Mouse (Mus musculus): ENCODE measurements around the gene Qrich2. TPM values are rescaled to one million over a fixed set of nuclear protein-coding genes. Genes with fewer than 3 reads are reported as not detected.

Gene Qrich2
- polyA plus RNA-seq, 1 experiment from 2014 or later = not detected

DNA sequence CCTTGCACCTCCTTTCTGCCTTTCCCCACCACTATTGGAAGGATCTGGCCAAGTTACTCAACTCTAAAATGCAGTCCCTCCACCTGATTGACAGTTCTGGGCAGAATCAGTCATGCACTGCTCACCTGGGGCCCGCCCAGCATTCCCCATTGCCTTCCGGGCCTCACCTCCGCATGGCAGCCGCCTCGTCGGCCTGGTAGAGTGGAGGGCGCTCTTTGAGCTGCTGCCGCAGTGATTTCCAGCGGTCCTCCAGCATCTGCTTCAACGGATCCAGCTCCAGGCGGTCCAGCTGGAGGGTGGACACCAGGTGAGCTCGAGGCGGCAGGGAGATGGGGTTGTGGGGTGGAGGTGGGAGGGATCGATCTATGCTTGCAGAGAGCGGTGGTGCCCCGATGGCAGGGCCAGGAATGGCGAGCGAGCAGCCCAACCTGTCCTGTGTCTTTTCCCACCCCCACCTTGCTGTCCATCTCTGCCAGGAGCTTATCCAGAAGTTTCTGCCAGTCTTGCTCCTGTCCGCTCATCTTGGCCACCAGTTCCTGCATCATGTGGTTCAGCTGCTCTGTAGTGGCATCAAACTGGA, 19.6 kb downstream of the Qrich2 start:
- Histone ChIP-seq H3K4me3 (ENCODE audit: low read depth, low read length) (no peak overlapping the region), H3K4me2 (replicated peaks; ENCODE audit: low read depth, low read length) (peak overlapping the region; percentile 22; the same call in 1 of the 2 replicates), H3K27me3 (ENCODE audit: control insufficient read depth, insufficient read depth, low read length) (no peaks in the 10 kb centered on the region), H3K9ac (replicated peaks; ENCODE audit: low read depth, low read length) (no peak overlapping the region), H3K4me1 (ENCODE audit: control insufficient read depth, insufficient read depth, low read length) (no peaks in the 10 kb centered on the region), H3K9me3 (ENCODE audit: control insufficient read depth, low read depth, low read length) (no peaks in the 10 kb centered on the region), H3K36me3 (ENCODE audit: control insufficient read depth, insufficient read depth, low read length) (no peaks in the 10 kb centered on the region), H3K27ac (ENCODE audit: low read length) (no peak overlapping the region)
- WGBS = 10% methylated on average over 19 of the region's 19 CpGs
- peak; percentile 7; the same call in 1 of the 2 replicates for ATAC-seq (ENCODE audit: insufficient number of reproducible peaks, insufficient read depth, low FRiP score, low read depth)

DNA sequence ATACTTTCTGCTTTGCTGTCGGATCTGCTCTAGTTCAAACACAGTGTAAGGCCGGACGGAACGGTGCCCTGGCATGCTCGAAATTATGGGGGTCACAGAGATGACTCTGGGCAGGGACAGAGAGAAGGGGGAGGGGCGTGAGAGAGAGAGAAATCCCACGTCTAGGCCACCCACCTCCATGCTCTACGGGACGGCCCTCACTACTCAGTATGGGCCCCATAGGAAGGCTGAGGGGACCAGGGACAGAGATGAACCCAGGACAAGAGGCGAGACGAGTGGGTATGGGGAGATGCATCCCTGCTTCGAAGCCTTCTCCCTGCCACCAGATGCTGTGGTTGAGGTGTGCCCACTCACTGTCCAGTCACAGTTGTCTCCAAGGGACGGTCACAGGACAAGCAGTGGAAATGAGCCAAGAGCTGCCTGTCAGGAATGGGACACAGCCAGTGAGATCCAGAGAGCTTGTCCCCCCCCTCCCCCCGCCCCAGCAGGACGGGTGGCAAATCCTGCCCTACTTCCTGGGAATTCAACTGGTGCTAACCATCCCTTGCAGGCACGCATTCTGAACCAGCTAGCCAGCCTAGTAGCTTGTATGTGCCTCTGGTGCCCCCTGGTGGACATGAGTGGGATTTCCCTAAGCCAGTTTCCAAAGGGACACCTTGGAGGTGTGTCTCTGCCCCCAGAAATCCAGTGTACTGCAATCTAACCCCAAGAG, 20.3 kb downstream of the Qrich2 start:
- Histone ChIP-seq H3K4me2 (replicated peaks; ENCODE audit: low read depth, low read length) (peak overlapping the region; percentile 22; the same call in 1 of the 2 replicates), H3K27me3 (ENCODE audit: control insufficient read depth, insufficient read depth, low read length) (no peaks in the 10 kb centered on the region), H3K4me3 (ENCODE audit: low read depth, low read length) (no peak overlapping the region), H3K9me3 (ENCODE audit: control insufficient read depth, low read depth, low read length) (no peaks in the 10 kb centered on the region), H3K27ac (ENCODE audit: low read length) (no peak overlapping the region), H3K36me3 (ENCODE audit: control insufficient read depth, insufficient read depth, low read length) (no peaks in the 10 kb centered on the region), H3K4me1 (ENCODE audit: control insufficient read depth, insufficient read depth, low read length) (no peaks in the 10 kb centered on the region), H3K9ac (replicated peaks; ENCODE audit: low read depth, low read length) (no peak overlapping the region)
- ATAC-seq (ENCODE audit: insufficient number of reproducible peaks, insufficient read depth, low FRiP score, low read depth) = peak; percentile 42; the same call in 1 of the 2 replicates
- WGBS = 20% methylated on average over 16 of the region's 16 CpGs

DNA sequence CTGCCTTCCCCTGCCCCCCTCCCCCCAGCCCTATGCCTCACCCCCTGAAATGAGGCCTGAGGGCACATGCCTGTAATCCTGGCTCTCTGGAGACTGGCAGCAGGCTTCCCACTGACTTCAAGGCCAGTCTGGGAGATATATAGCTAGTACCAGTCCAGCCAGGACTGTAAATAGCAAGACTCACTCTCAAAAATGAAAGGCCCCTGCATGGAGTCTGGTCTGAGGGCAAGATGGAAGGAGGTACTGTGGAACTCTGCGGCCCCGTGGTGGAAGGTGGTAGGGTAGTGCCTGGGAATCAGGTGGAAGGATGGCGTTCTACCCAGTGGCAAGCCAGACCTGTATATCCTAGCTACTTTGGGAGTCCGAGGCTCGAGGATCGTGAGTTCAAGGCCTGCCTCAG, 22.1 kb downstream of the Qrich2 start:
- no peak overlapping the region for H3K4me3 ChIP-seq (ENCODE audit: low read depth, low read length)
- H3K27ac ChIP-seq (ENCODE audit: low read length) = no peak overlapping the region
- no peaks in the 10 kb centered on the region for H3K9me3 ChIP-seq (ENCODE audit: control insufficient read depth, low read depth, low read length)
- H3K4me2 ChIP-seq (replicated peaks; ENCODE audit: low read depth, low read length) = no peak overlapping the region
- no peaks in the 10 kb centered on the region for H3K27me3 ChIP-seq (ENCODE audit: control insufficient read depth, insufficient read depth, low read length)
- ATAC-seq (ENCODE audit: insufficient number of reproducible peaks, insufficient read depth, low FRiP score, low read depth) = no peak
- no peaks in the 10 kb centered on the region for H3K4me1 ChIP-seq (ENCODE audit: control insufficient read depth, insufficient read depth, low read length)
- no peak overlapping the region for H3K9ac ChIP-seq (replicated peaks; ENCODE audit: low read depth, low read length)
- H3K36me3 ChIP-seq (ENCODE audit: control insufficient read depth, insufficient read depth, low read length) = peaks cover 7% of the 10 kb centered on the region
- 94% methylated on average over 6 of the region's 6 CpGs for WGBS

GRCm38 (mm10) chr11:116443311-116443710, 22.7 kb downstream of the Qrich2 start:
- 85% methylated on average over 6 of the region's 6 CpGs for WGBS
- Histone ChIP-seq H3K27me3 (ENCODE audit: control insufficient read depth, insufficient read depth, low read length) (no peaks in the 10 kb centered on the region), H3K4me2 (replicated peaks; ENCODE audit: low read depth, low read length) (no peak overlapping the region), H3K9me3 (ENCODE audit: control insufficient read depth, low read depth, low read length) (no peaks in the 10 kb centered on the region), H3K36me3 (ENCODE audit: control insufficient read depth, insufficient read depth, low read length) (peaks cover 8% of the 10 kb centered on the region), H3K4me3 (ENCODE audit: low read depth, low read length) (no peak overlapping the region), H3K9ac (replicated peaks; ENCODE audit: low read depth, low read length) (no peak overlapping the region), H3K27ac (ENCODE audit: low read length) (no peak overlapping the region), H3K4me1 (ENCODE audit: control insufficient read depth, insufficient read depth, low read length) (no peaks in the 10 kb centered on the region)
- no peak for ATAC-seq (ENCODE audit: insufficient number of reproducible peaks, insufficient read depth, low FRiP score, low read depth)

DNA sequence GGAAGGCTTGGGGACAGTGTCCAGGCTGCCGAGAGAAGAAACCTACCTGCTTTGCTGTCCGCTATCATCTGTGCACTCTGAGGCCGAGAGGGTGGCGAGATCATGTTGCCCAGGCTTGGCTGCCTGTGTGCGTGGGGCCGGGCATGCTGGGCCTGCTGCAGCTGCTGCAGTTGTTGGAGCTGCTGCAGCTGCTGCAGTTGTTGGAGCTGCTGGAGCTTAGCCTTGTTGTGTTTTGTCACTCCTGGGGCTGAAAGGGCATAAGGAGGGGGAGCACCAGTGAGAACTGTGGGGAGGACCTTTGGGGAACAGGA, 23.2 kb downstream of the Qrich2 start:
- H3K36me3 ChIP-seq (ENCODE audit: control insufficient read depth, insufficient read depth, low read length) = peaks cover 9% of the 10 kb centered on the region
- ATAC-seq (ENCODE audit: insufficient number of reproducible peaks, insufficient read depth, low FRiP score, low read depth) = no peak
- H3K9ac ChIP-seq (replicated peaks; ENCODE audit: low read depth, low read length) = no peak overlapping the region
- H3K27ac ChIP-seq (ENCODE audit: low read length) = no peak overlapping the region
- no peaks in the 10 kb centered on the region for H3K9me3 ChIP-seq (ENCODE audit: control insufficient read depth, low read depth, low read length)
- H3K4me3 ChIP-seq (ENCODE audit: low read depth, low read length) = no peak overlapping the region
- H3K4me2 ChIP-seq (replicated peaks; ENCODE audit: low read depth, low read length) = no peak overlapping the region
- 69% methylated on average over 6 of the region's 6 CpGs for WGBS
- H3K4me1 ChIP-seq (ENCODE audit: control insufficient read depth, insufficient read depth, low read length) = no peaks in the 10 kb centered on the region
- H3K27me3 ChIP-seq (ENCODE audit: control insufficient read depth, insufficient read depth, low read length) = no peaks in the 10 kb centered on the region

GRCm38 (mm10) chr11:116442129-116442866, 23.7 kb downstream of the Qrich2 start:
- 78% methylated on average over 15 of the region's 15 CpGs for WGBS
- Histone ChIP-seq H3K4me2 (replicated peaks; ENCODE audit: low read depth, low read length) (no peak overlapping the region), H3K27me3 (ENCODE audit: control insufficient read depth, insufficient read depth, low read length) (no peaks in the 10 kb centered on the region), H3K36me3 (ENCODE audit: control insufficient read depth, insufficient read depth, low read length) (peaks cover 14% of the 10 kb centered on the region), H3K9ac (replicated peaks; ENCODE audit: low read depth, low read length) (no peak overlapping the region), H3K9me3 (ENCODE audit: control insufficient read depth, low read depth, low read length) (no peaks in the 10 kb centered on the region), H3K4me1 (ENCODE audit: control insufficient read depth, insufficient read depth, low read length) (no peaks in the 10 kb centered on the region), H3K27ac (ENCODE audit: low read length) (no peak overlapping the region), H3K4me3 (ENCODE audit: low read depth, low read length) (no peak overlapping the region)
- ATAC-seq (ENCODE audit: insufficient number of reproducible peaks, insufficient read depth, low FRiP score, low read depth) = no peak

GRCm38 (mm10) chr11:116440408-116441068, 25.5 kb downstream of the Qrich2 start:
- Histone ChIP-seq H3K4me1 (ENCODE audit: control insufficient read depth, insufficient read depth, low read length) (peaks cover 16% of the 10 kb centered on the region), H3K4me3 (ENCODE audit: low read depth, low read length) (no peak overlapping the region), H3K27me3 (ENCODE audit: control insufficient read depth, insufficient read depth, low read length) (no peaks in the 10 kb centered on the region), H3K9ac (replicated peaks; ENCODE audit: low read depth, low read length) (no peak overlapping the region), H3K9me3 (ENCODE audit: control insufficient read depth, low read depth, low read length) (no peaks in the 10 kb centered on the region), H3K36me3 (ENCODE audit: control insufficient read depth, insufficient read depth, low read length) (peaks cover 21% of the 10 kb centered on the region), H3K27ac (ENCODE audit: low read length) (no peak overlapping the region), H3K4me2 (replicated peaks; ENCODE audit: low read depth, low read length) (no peak overlapping the region)
- 66% methylated on average over 7 of the region's 7 CpGs for WGBS
- ATAC-seq (ENCODE audit: insufficient number of reproducible peaks, insufficient read depth, low FRiP score, low read depth) = no peak

Measured in stomach, embryonic 14.5 days (tissue).